21 mouse cellular contexts compared by ENCODE assay signal in the genomic region with DNA sequence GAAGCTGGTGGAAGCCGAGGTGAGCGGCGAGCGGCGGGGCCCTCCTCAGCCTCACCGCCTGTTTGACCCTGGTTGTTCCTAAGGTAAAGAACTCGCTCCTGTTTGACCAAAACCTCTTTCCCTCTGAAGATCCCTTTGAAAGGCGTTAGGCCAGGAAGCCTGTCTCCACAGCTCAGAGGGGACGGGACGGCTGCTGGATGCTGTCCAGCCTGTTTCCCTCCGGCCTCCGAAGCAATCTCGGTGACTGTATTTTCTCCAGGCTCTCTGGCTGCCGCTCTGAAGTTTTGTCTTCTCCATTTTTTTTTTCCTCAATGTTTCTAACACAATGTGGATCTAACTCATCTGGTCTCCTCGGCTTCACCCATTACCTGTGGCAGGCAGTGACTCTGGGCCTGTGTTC.
"Had no signal": no experiment of that assay in that cellular context is flagged by ENCODE, and none has a peak within 500 bp of the region (broad histone marks: within the 10 kb centered on the region; RNA-seq: fewer than 3 reads in every experiment).

No protein-coding gene starts in this region.

- H3K27me3 ChIP-seq: limb, embryonic 13.5 days; liver, embryonic 12.5 days; liver, embryonic 15.5 days; midbrain, embryonic 15.5 days; neural tube, embryonic 12.5 days; neural tube, embryonic 15.5 days had no signal

- DNase-seq: kidney, adult 11 months; layer of hippocampus, adult 9-11 months; liver; lung, adult 18-20 months; lung, postnatal 4 days; right cerebral cortex, adult 18-20 months; right cerebral cortex, postnatal 14 days; right cerebral cortex, postnatal 4 days; thymus, adult 2 months; thymus, postnatal 14 days; thymus, postnatal 4 days had no signal

- H3K36me3 ChIP-seq: midbrain, embryonic 15.5 days had no signal

- ATAC-seq: liver, embryonic 12.5 days; midbrain, embryonic 15.5 days had no signal

- H3K4me3 ChIP-seq: layer of hippocampus, adult 2 months; limb, embryonic 10.5 days; limb, embryonic 13.5 days; liver, embryonic 12.5 days; liver, embryonic 15.5 days; midbrain, embryonic 15.5 days; neural tube, embryonic 12.5 days; neural tube, embryonic 15.5 days had no signal

- H3K4me1 ChIP-seq: limb, embryonic 10.5 days; limb, embryonic 13.5 days; liver, embryonic 12.5 days; liver, embryonic 15.5 days; midbrain, embryonic 15.5 days; neural tube, embryonic 12.5 days; neural tube, embryonic 15.5 days had no signal

- H3K9me3 ChIP-seq: limb, embryonic 10.5 days; limb, embryonic 13.5 days; liver, embryonic 12.5 days; liver, embryonic 15.5 days; midbrain, embryonic 15.5 days; neural tube, embryonic 12.5 days; neural tube, embryonic 15.5 days had no signal

- H3K9ac ChIP-seq: limb, embryonic 13.5 days; liver, embryonic 12.5 days; liver, embryonic 15.5 days; midbrain, embryonic 15.5 days; neural tube, embryonic 12.5 days; neural tube, embryonic 15.5 days had no signal

- H3K4me2 ChIP-seq: limb, embryonic 13.5 days; liver, embryonic 12.5 days; liver, embryonic 15.5 days; midbrain, embryonic 11.5 days; midbrain, embryonic 15.5 days; neural tube, embryonic 12.5 days; neural tube, embryonic 15.5 days had no signal

- H3K27ac ChIP-seq: layer of hippocampus, adult 2 months; limb, embryonic 10.5 days; limb, embryonic 13.5 days; liver, embryonic 12.5 days; liver, embryonic 15.5 days; midbrain, embryonic 15.5 days; neural tube, embryonic 12.5 days; neural tube, embryonic 15.5 days; stomach, postnatal 0 days had no signal
